Mouse (Mus musculus): ENCODE measurements at regions not wholly inside any gene's neighbourhood (a gene's known extent, or its start where the extent isn't known, plus 50 kb on each side); places are given as distances from the start of the nearest gene placed in this dataset.

GRCm38 (mm10) chr6:31040783-31041182, 81.9 kb upstream of the Klf14 start:
- TF ChIP-seq POLR2A (IDR thresholded peaks at IDR 0.05; ENCODE audit: low read depth, low read length) (no peak), CTCF (conservative IDR thresholded peaks at IDR 0.05; ENCODE audit: insufficient read depth, insufficient read length, low read depth, low read length) (no peak)

All from kidney, adult 2 months (tissue).